Mouse (Mus musculus): ENCODE data around the gene Kbtbd13. TPM values are rescaled to one million over a fixed set of nuclear protein-coding genes. Genes with fewer than 3 reads are reported as not detected.
A peak's percentile ranks its signal among the peaks of the same experiment; 100 is the strongest.
"Not testable (repeated sequence)": the region's sequence is repeated elsewhere in the genome, so short reads cannot be mapped to it uniquely, and the experiment has no call there.

The Kbtbd13 gene
- polyA plus RNA-seq, 1 experiment from 2014 or later = 0.38 TPM

- H3K4me3 ChIP-seq (ENCODE audit: low read depth, low read length) = no peak overlapping the region
- no peak for ATAC-seq (ENCODE audit: insufficient number of reproducible peaks, insufficient read depth, low FRiP score, low read depth)
- 86% methylated on average over 7 of the region's 7 CpGs for WGBS
- H3K9ac ChIP-seq (replicated peaks; ENCODE audit: low read depth, low read length) = no peak overlapping the region
- no peaks in the 10 kb centered on the region for H3K4me1 ChIP-seq (ENCODE audit: control insufficient read depth, insufficient read depth, low read length)
- no peak overlapping the region for H3K27ac ChIP-seq (ENCODE audit: low read length)
- no peaks in the 10 kb centered on the region for H3K9me3 ChIP-seq (ENCODE audit: control insufficient read depth, low read depth, low read length)
- no peaks in the 10 kb centered on the region for H3K27me3 ChIP-seq (ENCODE audit: control insufficient read depth, insufficient read depth, low read length)
- no peak overlapping the region for H3K4me2 ChIP-seq (replicated peaks; ENCODE audit: low read depth, low read length)
- peaks cover 55% of the 10 kb centered on the region for H3K36me3 ChIP-seq (ENCODE audit: control insufficient read depth, insufficient read depth, low read length)
Observed at GRCm38 (mm10) chr9:65356561-65356960, 34.9 kb downstream of the Kbtbd13 start.

DNA sequence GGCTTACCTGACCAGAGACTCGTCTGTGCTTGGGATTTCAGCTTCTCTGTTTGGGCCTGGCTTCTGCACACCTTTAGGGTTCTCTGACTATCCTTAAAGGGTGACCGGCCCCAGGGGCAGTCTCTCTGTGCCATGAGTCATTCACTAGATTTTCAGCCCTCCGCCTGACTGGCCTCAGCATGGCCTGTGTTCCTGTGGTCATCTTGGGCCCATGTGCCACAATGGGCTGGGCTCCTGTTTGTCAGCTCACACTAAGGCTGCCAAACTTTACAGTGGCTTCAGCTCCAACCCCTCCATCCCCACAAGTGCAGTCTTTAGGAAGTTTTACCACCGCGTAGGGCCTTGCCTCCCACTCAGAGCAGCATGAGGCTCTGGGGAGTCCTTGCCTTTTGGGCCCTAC is 38.2 kb downstream of the Kbtbd13 start:
- WGBS = 89% methylated on average over 5 of the region's 5 CpGs
- Histone ChIP-seq H3K9ac (replicated peaks; ENCODE audit: low read depth, low read length) (no peak overlapping the region), H3K9me3 (ENCODE audit: control insufficient read depth, low read depth, low read length) (no peaks in the 10 kb centered on the region), H3K27me3 (ENCODE audit: control insufficient read depth, insufficient read depth, low read length) (no peaks in the 10 kb centered on the region), H3K4me2 (replicated peaks; ENCODE audit: low read depth, low read length) (no peak overlapping the region), H3K36me3 (ENCODE audit: control insufficient read depth, insufficient read depth, low read length) (peaks cover 31% of the 10 kb centered on the region), H3K4me1 (ENCODE audit: control insufficient read depth, insufficient read depth, low read length) (no peaks in the 10 kb centered on the region), H3K4me3 (ENCODE audit: low read depth, low read length) (no peak overlapping the region), H3K27ac (ENCODE audit: low read length) (no peak overlapping the region)
- ATAC-seq (ENCODE audit: insufficient number of reproducible peaks, insufficient read depth, low FRiP score, low read depth) = no peak

DNA sequence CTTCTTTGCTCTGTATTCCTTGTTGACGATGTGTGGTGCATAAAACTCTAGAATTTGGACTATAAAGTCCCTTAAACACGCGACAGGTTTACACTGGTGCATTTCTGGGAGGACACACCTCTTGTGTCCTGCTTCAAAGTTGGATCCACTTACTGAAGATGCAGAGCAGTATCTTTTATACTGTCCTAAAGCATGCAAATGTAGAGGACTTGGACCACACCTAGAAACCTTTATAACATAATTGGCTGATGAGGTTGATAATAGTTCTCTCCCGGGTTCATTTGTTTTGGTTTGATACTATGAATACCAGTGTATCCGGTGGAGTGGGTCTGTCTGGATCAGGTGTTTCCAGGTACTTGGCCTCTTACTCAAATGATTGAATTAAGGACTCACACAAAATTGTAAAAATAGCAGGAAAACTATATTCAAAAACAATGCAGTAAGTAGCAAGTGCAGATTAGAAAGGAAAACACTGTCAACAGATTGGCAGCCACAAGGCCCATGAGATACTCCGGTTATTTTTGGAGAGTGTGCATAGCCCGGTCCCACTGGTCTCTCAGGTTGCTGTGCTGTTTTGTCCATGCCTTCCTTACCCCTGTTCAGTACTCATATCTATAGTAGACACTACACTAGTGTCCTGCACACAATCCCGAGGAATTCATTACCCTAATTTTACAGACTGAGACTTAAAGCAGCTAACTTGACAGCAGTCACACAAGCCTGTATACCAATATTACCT is 44.2 kb downstream of the Kbtbd13 start:
- H3K4me2 ChIP-seq (replicated peaks; ENCODE audit: low read depth, low read length) = peak overlapping the region; percentile 72
- 44% methylated on average over 8 of the region's 8 CpGs for WGBS
- no peak for ATAC-seq (ENCODE audit: insufficient number of reproducible peaks, insufficient read depth, low FRiP score, low read depth)
- peaks cover 10% of the 10 kb centered on the region for H3K4me1 ChIP-seq (ENCODE audit: control insufficient read depth, insufficient read depth, low read length)
- peaks cover 5% of the 10 kb centered on the region; the same call in 1 of the 2 replicates for H3K9me3 ChIP-seq (ENCODE audit: control insufficient read depth, low read depth, low read length)
- H3K4me3 ChIP-seq (ENCODE audit: low read depth, low read length) = peak overlapping the region; percentile 99
- H3K36me3 ChIP-seq (ENCODE audit: control insufficient read depth, insufficient read depth, low read length) = no peaks in the 10 kb centered on the region
- no peaks in the 10 kb centered on the region for H3K27me3 ChIP-seq (ENCODE audit: control insufficient read depth, insufficient read depth, low read length)
- no peak overlapping the region for H3K27ac ChIP-seq (ENCODE audit: low read length)
- H3K9ac ChIP-seq (replicated peaks; ENCODE audit: low read depth, low read length) = peak overlapping the region; percentile 95

GRCm38 (mm10) chr9:65346476-65347111 is 44.9 kb downstream of the Kbtbd13 start:
- no peaks in the 10 kb centered on the region for H3K36me3 ChIP-seq (ENCODE audit: control insufficient read depth, insufficient read depth, low read length)
- H3K27me3 ChIP-seq (ENCODE audit: control insufficient read depth, insufficient read depth, low read length) = no peaks in the 10 kb centered on the region
- peaks cover 5% of the 10 kb centered on the region; the same call in 1 of the 2 replicates for H3K9me3 ChIP-seq (ENCODE audit: control insufficient read depth, low read depth, low read length)
- peak overlapping the region; percentile 97 for H3K27ac ChIP-seq (ENCODE audit: low read length)
- H3K9ac ChIP-seq (replicated peaks; ENCODE audit: low read depth, low read length) = peak overlapping the region; percentile 95
- H3K4me1 ChIP-seq (ENCODE audit: control insufficient read depth, insufficient read depth, low read length) = peaks cover 10% of the 10 kb centered on the region
- peak overlapping the region; percentile 72 for H3K4me2 ChIP-seq (replicated peaks; ENCODE audit: low read depth, low read length)
- WGBS = under 1% methylated on average over 76 of the region's 77 CpGs
- peak overlapping the region; percentile 99 for H3K4me3 ChIP-seq (ENCODE audit: low read depth, low read length)
- peak; percentile 70 for ATAC-seq (ENCODE audit: insufficient number of reproducible peaks, insufficient read depth, low FRiP score, low read depth)

DNA sequence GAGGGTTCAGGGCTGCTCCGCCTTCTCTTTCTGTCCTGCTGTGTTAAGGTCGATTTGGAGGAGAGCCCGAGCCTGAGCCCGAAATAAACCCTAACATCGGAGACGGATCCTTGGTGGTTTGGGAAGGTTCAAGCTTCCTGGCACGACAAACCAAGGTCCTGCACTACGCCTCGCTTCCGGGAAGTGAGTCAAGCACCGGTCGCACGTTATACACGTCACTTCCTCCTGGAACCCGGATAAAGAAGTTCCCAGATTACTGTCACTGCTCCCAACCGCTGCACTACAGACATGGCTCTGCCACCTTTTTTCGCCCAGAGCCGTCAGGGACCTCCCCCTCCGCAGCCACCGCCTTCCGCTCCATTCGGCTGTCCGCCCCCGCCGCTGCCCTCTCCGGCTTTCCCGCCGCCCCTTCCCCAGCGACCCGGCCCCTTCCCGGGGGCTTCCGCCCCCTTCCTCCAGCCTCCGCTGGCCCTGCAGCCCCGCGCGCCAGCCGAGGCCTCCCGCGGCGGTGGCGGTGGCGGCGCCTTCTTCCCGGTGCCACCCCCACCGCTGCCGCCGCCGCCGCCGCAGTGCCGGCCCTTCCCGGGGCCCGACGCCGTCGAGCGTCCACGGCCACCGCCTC is 45.5 kb downstream of the Kbtbd13 start, which contains the start of gene Pdcd7:
Gene Pdcd7 (plus strand): TSS at position 251 of the 622 bp plus-strand sequence.
- no peaks in the 10 kb centered on the region for H3K27me3 ChIP-seq (ENCODE audit: control insufficient read depth, insufficient read depth, low read length)
- H3K9ac ChIP-seq (replicated peaks; ENCODE audit: low read depth, low read length) = peak within 1 kb of the TSS; percentile 95
- H3K4me1 ChIP-seq (ENCODE audit: control insufficient read depth, insufficient read depth, low read length) = peaks cover 10% of the 10 kb centered on the region
- H3K36me3 ChIP-seq (ENCODE audit: control insufficient read depth, insufficient read depth, low read length) = no peaks in the 10 kb centered on the region
- H3K9me3 ChIP-seq (ENCODE audit: control insufficient read depth, low read depth, low read length) = peaks cover 5% of the 10 kb centered on the region; the same call in 1 of the 2 replicates
- H3K4me2 ChIP-seq (replicated peaks; ENCODE audit: low read depth, low read length) = peak within 1 kb of the TSS; percentile 72
- WGBS = under 1% methylated on average over 54 of the region's 59 CpGs
- peak within 1 kb of the TSS; percentile 97 for H3K27ac ChIP-seq (ENCODE audit: low read length)
- peak; percentile 97 for ATAC-seq (ENCODE audit: insufficient number of reproducible peaks, insufficient read depth, low FRiP score, low read depth)
- peak within 1 kb of the TSS; percentile 99 for H3K4me3 ChIP-seq (ENCODE audit: low read depth, low read length)

GRCm38 (mm10) chr9:65345439-65345838 is 46.0 kb downstream of the Kbtbd13 start:
- peak overlapping the region; percentile 95; the same call in 1 of the 2 replicates for H3K9ac ChIP-seq (replicated peaks; ENCODE audit: low read depth, low read length)
- H3K36me3 ChIP-seq (ENCODE audit: control insufficient read depth, insufficient read depth, low read length); ATAC-seq (ENCODE audit: insufficient number of reproducible peaks, insufficient read depth, low FRiP score, low read depth); H3K9me3 ChIP-seq (ENCODE audit: control insufficient read depth, low read depth, low read length); H3K27me3 ChIP-seq (ENCODE audit: control insufficient read depth, insufficient read depth, low read length): not testable (repeated sequence)
- WGBS = 67% methylated on average over 11 of the region's 11 CpGs
- H3K4me3 ChIP-seq (ENCODE audit: low read depth, low read length) = peak overlapping the region; percentile 99
- H3K4me2 ChIP-seq (replicated peaks; ENCODE audit: low read depth, low read length) = peak overlapping the region; percentile 72
- H3K4me1 ChIP-seq (ENCODE audit: control insufficient read depth, insufficient read depth, low read length) = peaks cover 10% of the 10 kb centered on the region
- peak overlapping the region; percentile 97 for H3K27ac ChIP-seq (ENCODE audit: low read length)

DNA sequence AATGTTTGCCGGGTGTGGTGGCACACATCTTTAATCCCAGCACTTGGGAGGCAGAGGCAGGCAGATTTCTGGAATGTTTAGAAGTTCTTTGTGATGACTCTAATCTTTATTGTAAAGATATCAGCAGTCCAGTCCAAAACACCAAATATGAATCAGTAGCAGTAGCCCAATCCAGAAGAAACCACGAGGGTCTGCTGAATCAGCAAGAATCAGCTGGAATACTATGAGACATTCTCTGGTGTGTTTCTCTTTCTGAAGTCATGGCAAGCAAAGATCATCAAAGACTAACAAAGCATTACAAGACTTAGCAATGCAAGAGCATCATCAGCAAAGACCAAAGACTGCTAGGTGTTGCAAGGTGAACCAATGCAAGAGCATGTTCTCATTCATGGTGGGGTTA is 51.0 kb downstream of the Kbtbd13 start:
- WGBS = 90% methylated on average over 2 of the region's 2 CpGs
- no peak for ATAC-seq (ENCODE audit: insufficient number of reproducible peaks, insufficient read depth, low FRiP score, low read depth)

GRCm38 (mm10) chr9:65339146-65339545 is 52.3 kb downstream of the Kbtbd13 start:
- Histone ChIP-seq H3K36me3 (ENCODE audit: control insufficient read depth, insufficient read depth, low read length) (no peaks in the 10 kb centered on the region), H3K4me2 (replicated peaks; ENCODE audit: low read depth, low read length) (no peak overlapping the region), H3K4me1 (ENCODE audit: control insufficient read depth, insufficient read depth, low read length) (no peaks in the 10 kb centered on the region), H3K9me3 (ENCODE audit: control insufficient read depth, low read depth, low read length) (no peaks in the 10 kb centered on the region), H3K27ac (ENCODE audit: low read length) (no peak overlapping the region), H3K27me3 (ENCODE audit: control insufficient read depth, insufficient read depth, low read length) (no peaks in the 10 kb centered on the region), H3K4me3 (ENCODE audit: low read depth, low read length) (no peak overlapping the region), H3K9ac (replicated peaks; ENCODE audit: low read depth, low read length) (no peak overlapping the region)
- WGBS = 85% methylated on average over 4 of the region's 4 CpGs
- no peak for ATAC-seq (ENCODE audit: insufficient number of reproducible peaks, insufficient read depth, low FRiP score, low read depth)

More for the DNA sequence above, 51.0 kb downstream of the Kbtbd13 start:
- H3K4me2 ChIP-seq (replicated peaks; ENCODE audit: low read depth, low read length) = no peak overlapping the region
- H3K9ac ChIP-seq (replicated peaks; ENCODE audit: low read depth, low read length) = no peak overlapping the region
- H3K27me3 ChIP-seq (ENCODE audit: control insufficient read depth, insufficient read depth, low read length) = no peaks in the 10 kb centered on the region
- H3K36me3 ChIP-seq (ENCODE audit: control insufficient read depth, insufficient read depth, low read length) = no peaks in the 10 kb centered on the region
- peaks cover 5% of the 10 kb centered on the region; the same call in 1 of the 2 replicates for H3K9me3 ChIP-seq (ENCODE audit: control insufficient read depth, low read depth, low read length)
- H3K27ac ChIP-seq (ENCODE audit: low read length) = no peak overlapping the region
- H3K4me3 ChIP-seq (ENCODE audit: low read depth, low read length) = no peak overlapping the region
- H3K4me1 ChIP-seq (ENCODE audit: control insufficient read depth, insufficient read depth, low read length) = no peaks in the 10 kb centered on the region

Measured in stomach, embryonic 14.5 days (tissue).